Mouse (Mus musculus) ES-Bruce4 (cell line): ENCODE results near the gene Avil.

Source experiments
- CTCF ChIP-seq: IDR thresholded peaks from one replicate; pipeline ENCODE4 v1.8.1; 2011; ENCODE audit warnings: low read depth, low read length
- POLR2A ChIP-seq: IDR thresholded peaks from one replicate; pipeline ENCODE4 v1.8.1; 2011; ENCODE audit warnings: low read length; ENCODE audit not compliant: insufficient read depth

- TF ChIP-seq CTCF (no peak), POLR2A (no peak)
These were observed 14.0 kb upstream of the Avil start for GRCm38 (mm10) chr10:126986541-126986961.
